Mouse (Mus musculus) megakaryocyte, embryonic 14.5 days (primary cell): ENCODE results near the gene Gaa. TPM values are rescaled to one million over a fixed set of nuclear protein-coding genes. Genes with fewer than 3 reads are reported as not detected.

Experiments
- H3K27me3 ChIP-seq: replicated peaks from 2 replicates; pipeline ENCODE3; 2012; ENCODE audit warnings: inconsistent platforms
- H3K36me3 ChIP-seq: replicated peaks from 2 replicates; pipeline ENCODE3; 2012; ENCODE audit warnings: low read length, inconsistent platforms, mixed read lengths
- H3K4me1 ChIP-seq: 2 replicates; pipeline ENCODE4 v1.6.1; 2012; ENCODE audit warnings: inconsistent platforms
- H3K4me3 ChIP-seq: replicated peaks from 2 replicates; pipeline ENCODE3; 2012; ENCODE audit warnings: moderate library complexity, mild to moderate bottlenecking, inconsistent platforms
- H3K9me3 ChIP-seq: 2 replicates; pipeline ENCODE4 v1.6.1; 2012; ENCODE audit warnings: inconsistent platforms
- FLI1 ChIP-seq: IDR thresholded peaks from 2 replicates; pipeline ENCODE4 v1.6.1; 2012; ENCODE audit warnings: low read length, inconsistent platforms, mixed read lengths
- GATA1 ChIP-seq: IDR thresholded peaks from 3 replicates; pipeline ENCODE4 v1.6.1; 2012; ENCODE audit warnings: mixed read lengths, low read length, inconsistent platforms, borderline replicate concordance
- polyA plus RNA-seq: library from polyadenylated mRNA; stranded (reverse); fragments of >175 nt; gene quantifications from 2 replicates; pipeline ENCODE4 v1.2.3, GENCODE M21; 2012; ENCODE audit warnings: low replicate concordance; ENCODE audit not compliant: insufficient read depth

Gene Gaa
- polyA plus RNA-seq, 1 experiment, result 44.2 TPM

DNA sequence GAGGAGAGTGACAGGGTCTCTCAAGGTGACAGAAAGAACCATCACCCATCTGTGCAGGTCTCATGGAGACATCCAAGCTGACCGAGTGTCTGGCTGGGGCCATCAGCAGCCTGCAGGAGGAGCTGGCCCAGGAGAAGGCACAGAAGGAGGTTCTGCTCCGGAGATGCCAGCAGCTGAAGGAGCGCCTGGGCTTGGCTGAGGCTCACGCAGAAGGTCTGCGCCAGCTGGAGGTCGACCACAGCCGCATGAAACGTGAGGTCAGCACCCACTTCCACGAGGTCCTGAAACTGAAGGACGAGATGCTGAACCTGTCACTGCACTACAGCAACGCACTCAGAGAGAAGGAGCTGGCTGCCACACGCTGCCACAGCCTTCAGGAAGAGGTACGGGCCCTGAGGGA, 54.8 kb downstream of the Gaa start:
- no peaks in the 10 kb centered on the region for H3K36me3 ChIP-seq
- TF ChIP-seq FLI1 (no peak), GATA1 (no peak)
- peaks cover 73% of the 10 kb centered on the region for H3K27me3 ChIP-seq
- 0 out of 2 replicates have a peak, but pooled peaks cover 5% of the 10 kb centered on the region for H3K4me1 ChIP-seq
- H3K9me3 ChIP-seq, result peaks cover 13% of the 10 kb centered on the region
- no peak overlapping the region for H3K4me3 ChIP-seq

DNA sequence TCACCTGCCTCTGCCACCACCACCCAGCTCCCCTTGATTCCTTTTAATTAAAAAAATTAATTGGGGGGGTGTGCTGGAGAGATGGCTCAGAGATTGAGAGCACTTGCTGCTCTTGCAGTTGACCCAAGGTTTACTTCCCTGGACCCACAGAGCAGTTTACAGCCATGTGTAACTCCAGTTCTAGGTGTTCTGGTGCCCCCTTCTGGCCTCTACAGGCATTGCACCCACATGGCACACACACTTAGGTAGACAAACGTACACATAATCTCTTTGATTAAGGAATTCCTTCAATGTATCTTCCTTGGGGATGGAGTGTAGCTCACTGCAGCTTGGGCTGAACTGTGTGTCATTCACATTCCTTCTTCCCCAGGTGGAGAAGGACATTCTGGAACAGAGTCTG, 57.4 kb downstream of the Gaa start:
- H3K36me3 ChIP-seq, result no peaks in the 10 kb centered on the region
- H3K4me3 ChIP-seq, result no peak overlapping the region
- H3K27me3 ChIP-seq, result peaks cover 81% of the 10 kb centered on the region
- H3K9me3 ChIP-seq, result peaks cover 13% of the 10 kb centered on the region
- TF ChIP-seq FLI1 (no peak), GATA1 (no peak)
- H3K4me1 ChIP-seq, result 0 out of 2 replicates have a peak, but pooled peaks cover 5% of the 10 kb centered on the region

DNA sequence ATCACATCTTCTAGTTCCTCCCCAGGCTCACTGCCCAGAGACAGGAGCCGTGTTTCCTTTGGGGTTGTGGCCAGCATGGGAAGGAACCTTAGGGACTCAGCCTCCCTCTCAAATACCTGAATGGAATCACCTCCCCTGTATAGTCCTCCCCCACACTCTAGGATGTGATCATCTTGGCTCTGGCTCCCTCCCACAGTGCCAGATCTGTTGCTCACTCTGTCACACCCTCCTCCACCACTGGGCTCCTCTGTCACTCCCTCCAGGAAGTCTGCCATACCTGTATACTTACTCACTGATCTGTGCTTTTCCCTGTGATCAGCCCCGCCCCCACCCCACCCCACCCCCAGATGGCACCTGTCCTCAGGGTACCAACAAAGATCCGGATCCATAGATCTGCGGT, 62.9 kb downstream of the Gaa start:
- TF ChIP-seq GATA1 (no peak), FLI1 (no peak)

DNA sequence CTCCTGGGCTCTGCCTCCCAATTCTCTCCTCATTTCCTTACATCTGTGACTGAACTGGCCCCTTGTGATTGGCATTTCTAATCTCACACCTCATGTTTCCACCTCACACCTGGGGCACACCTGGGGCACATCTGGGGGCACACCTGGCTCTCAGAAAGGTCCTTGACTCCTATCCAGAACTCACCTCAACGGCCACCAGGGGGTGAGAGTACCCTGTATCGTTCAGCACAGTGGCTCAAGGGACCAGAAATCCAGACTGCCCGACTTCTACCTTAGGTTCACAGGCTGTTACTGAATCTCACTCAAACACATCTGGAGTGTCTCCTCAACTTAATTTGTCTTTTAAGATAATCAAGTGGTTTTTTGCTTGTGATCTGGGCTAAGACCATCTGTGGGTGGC, 64.3 kb downstream of the Gaa start:
- Histone ChIP-seq H3K36me3 (no peaks in the 10 kb centered on the region), H3K27me3 (peaks cover 93% of the 10 kb centered on the region), H3K4me3 (no peak overlapping the region), H3K9me3 (no peaks in the 10 kb centered on the region), H3K4me1 (no peaks in the 10 kb centered on the region)
- TF ChIP-seq FLI1 (no peak), GATA1 (no peak)

More for the DNA sequence above, 62.9 kb downstream of the Gaa start:
- Histone ChIP-seq H3K27me3 (peaks cover 94% of the 10 kb centered on the region), H3K9me3 (peaks cover 5% of the 10 kb centered on the region), H3K4me3 (no peak overlapping the region), H3K4me1 (no peaks in the 10 kb centered on the region), H3K36me3 (no peaks in the 10 kb centered on the region)

Other genes with a start within 250 kb of the Gaa start
- gene Cbx2, start 244.9 kb upstream of the Gaa start, polyA plus RNA-seq, result 0.46 TPM in 1 of 2 replicates, not detected in the other
- gene Cbx8, start 226.9 kb upstream of the Gaa start, polyA plus RNA-seq, result 2.7 and 7.4 TPM in 2 replicates
- gene Cbx4, start 181.7 kb upstream of the Gaa start, polyA plus RNA-seq, result 49.2 and 111 TPM in 2 replicates
- 0.85 TPM in 1 of 2 replicates, not detected in the other for gene Tbc1d16, start 39.4 kb upstream of the Gaa start, polyA plus RNA-seq
- gene Ccdc40, start 39.3 kb upstream of the Gaa start, polyA plus RNA-seq, result 1.7 and 4.3 TPM in 2 replicates
- gene Eif4a3, start 32.2 kb downstream of the Gaa start, polyA plus RNA-seq, result 41.8 and 111 TPM in 2 replicates
- gene Card14, start 39.9 kb downstream of the Gaa start, polyA plus RNA-seq, result not detected in 2 replicates
- 3.4 TPM in 1 of 2 replicates, not detected in the other for gene Sgsh, start 87.6 kb downstream of the Gaa start, polyA plus RNA-seq
- gene Slc26a11, start 87.7 kb downstream of the Gaa start, polyA plus RNA-seq, result 1.5 and 2.0 TPM in 2 replicates
- gene Rnf213, start 125.2 kb downstream of the Gaa start, polyA plus RNA-seq, result 1.2 TPM in 1 of 2 replicates, not detected in the other
- gene Endov, start 223.5 kb downstream of the Gaa start, polyA plus RNA-seq, result 8.7 and 10.0 TPM in 2 replicates